Mouse (Mus musculus) forebrain, embryonic 14.5 days (tissue): ENCODE measurements at regions not wholly inside any gene's neighbourhood (a gene's known extent, or its start where the extent isn't known, plus 50 kb on each side); places are given as distances from the start of the nearest gene placed in this dataset.

ENCODE experiments used
- ATAC-seq: fragments of 200-750 bp; cut with Nextera tagmentation; 2 replicates; pipeline ENCODE4 v1.8.0; 2017; ENCODE audit warnings: mild to moderate bottlenecking, moderate library complexity
- DNase-seq: peaks from one replicate; pipeline ENCODE4 v3.0.0-alpha.2; 2015; ENCODE audit warnings: low spot score
- H3K27ac ChIP-seq: fragments of 300-500 bp; sonication (generic); 2 replicates; pipeline ENCODE4 v1.5.1; 2014; ENCODE audit warnings: low read depth, mild to moderate bottlenecking, control low read depth, low read length, moderate library complexity
- H3K27me3 ChIP-seq: fragments of 300-500 bp; sonication (generic); replicated peaks from 2 replicates; pipeline ENCODE4 v1.6.1; 2014; ENCODE audit warnings: low read length, control low read depth, mixed read lengths; ENCODE audit not compliant: control insufficient read depth, insufficient read depth
- H3K36me3 ChIP-seq: fragments of 300-500 bp; sonication (generic); 2 replicates; pipeline ENCODE4 v1.6.1; 2014; ENCODE audit warnings: low read length, control low read depth; ENCODE audit not compliant: control insufficient read depth, insufficient read depth
- H3K4me1 ChIP-seq: fragments of 300-500 bp; sonication (generic); 2 replicates; pipeline ENCODE4 v1.6.1; 2014; ENCODE audit warnings: antibody characterized with exemption, low read length, control low read depth; ENCODE audit not compliant: control insufficient read depth, insufficient read depth
- H3K4me2 ChIP-seq: fragments of 300-500 bp; sonication (generic); 2 replicates; pipeline ENCODE4 v1.6.1; 2014; ENCODE audit warnings: mild to moderate bottlenecking, control low read depth, low read length
- H3K4me3 ChIP-seq: fragments of 300-500 bp; sonication (generic); 2 replicates; pipeline ENCODE4 v1.5.1; 2014; ENCODE audit warnings: low read depth, low read length, control low read depth
- H3K9ac ChIP-seq: fragments of 300-500 bp; sonication (generic); 2 replicates; pipeline ENCODE4 v1.6.1; 2014; ENCODE audit warnings: mild to moderate bottlenecking, low read length, control low read depth, moderate library complexity
- H3K9me3 ChIP-seq: fragments of 300-500 bp; sonication (generic); replicated peaks from 2 replicates; pipeline ENCODE4 v1.6.1; 2016; ENCODE audit warnings: low read length, control low read depth, mixed read lengths; ENCODE audit not compliant: control insufficient read depth
- WGBS: fragments of 180-500 bp; shearing (Covaris S2); extraction: QIAGEN DNeasy Blood & Tissue Kit; methylation state at CpG from one replicate; pipeline ENCODE4 v1.1.7; 2014; 5-methylcytosine and 5-hydroxymethylcytosine counted together

GRCm38 (mm10) chr2:133436913-133437843 lies 114.8 kb upstream of the Bmp2 start:
- Histone ChIP-seq H3K4me2 (peak overlapping the region; percentile 18), H3K9ac (no peak overlapping the region), H3K4me3 (no peak overlapping the region; the same call in 1 of the 2 replicates), H3K9me3 (no peaks in the 10 kb centered on the region), H3K4me1 (no peaks in the 10 kb centered on the region), H3K36me3 (no peaks in the 10 kb centered on the region), H3K27ac (no peak overlapping the region), H3K27me3 (no peaks in the 10 kb centered on the region)
- peak; percentile 48; the same call in 1 of the 2 replicates for ATAC-seq
- 58% methylated on average over 22 of the region's 22 CpGs for WGBS
- DNase-seq: peak; percentile 34

GRCm38 (mm10) chr2:133438018-133438417 lies 113.9 kb upstream of the Bmp2 start:
- Histone ChIP-seq H3K4me2 (no peak overlapping the region; the same call in 1 of the 2 replicates), H3K9me3 (no peaks in the 10 kb centered on the region), H3K4me1 (no peaks in the 10 kb centered on the region), H3K27me3 (no peaks in the 10 kb centered on the region), H3K4me3 (no peak overlapping the region), H3K27ac (no peak overlapping the region), H3K9ac (no peak overlapping the region), H3K36me3 (no peaks in the 10 kb centered on the region)
- no peak for DNase-seq
- ATAC-seq: no peak
- WGBS: 48% methylated on average over 4 of the region's 4 CpGs

GRCm38 (mm10) chr2:133443024-133443423 lies 108.9 kb upstream of the Bmp2 start:
- H3K9me3 ChIP-seq: no peaks in the 10 kb centered on the region
- no peak overlapping the region for H3K9ac ChIP-seq
- H3K27me3 ChIP-seq: no peaks in the 10 kb centered on the region
- no peaks in the 10 kb centered on the region for H3K4me1 ChIP-seq
- no peak overlapping the region for H3K4me2 ChIP-seq
- H3K27ac ChIP-seq: no peak overlapping the region
- H3K4me3 ChIP-seq: no peak overlapping the region
- ATAC-seq (no peak), DNase-seq (no peak)
- 92% methylated on average over 4 of the region's 4 CpGs for WGBS
- H3K36me3 ChIP-seq: no peaks in the 10 kb centered on the region

DNA sequence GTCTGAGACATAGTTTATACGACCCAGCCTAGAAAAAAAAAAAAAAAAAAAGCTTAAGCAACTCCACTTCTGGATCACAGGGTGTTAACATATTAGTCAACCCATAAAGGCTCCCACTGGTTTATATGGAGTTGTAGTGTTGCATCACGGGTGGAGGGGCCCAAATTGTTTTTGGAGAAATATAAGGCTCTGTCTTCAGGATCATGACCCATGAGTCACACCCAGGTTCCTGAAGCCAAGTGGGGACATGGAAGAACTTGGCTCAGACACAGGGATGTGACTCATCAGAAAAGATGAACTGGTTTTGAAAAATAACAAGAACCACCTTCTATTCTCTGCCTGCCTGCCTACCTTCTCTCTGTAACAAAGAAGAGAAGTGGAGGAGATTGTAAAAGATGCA lies 108.5 kb upstream of the Bmp2 start:
- no peaks in the 10 kb centered on the region for H3K4me1 ChIP-seq
- H3K9ac ChIP-seq: no peak overlapping the region
- WGBS: 87% methylated on average over 2 of the region's 2 CpGs
- no peak overlapping the region for H3K4me3 ChIP-seq
- H3K9me3 ChIP-seq: no peaks in the 10 kb centered on the region
- H3K27ac ChIP-seq: no peak overlapping the region
- H3K27me3 ChIP-seq: no peaks in the 10 kb centered on the region
- no peak overlapping the region for H3K4me2 ChIP-seq
- ATAC-seq (no peak), DNase-seq (no peak)
- no peaks in the 10 kb centered on the region for H3K36me3 ChIP-seq

GRCm38 (mm10) chr2:133452947-133453346 lies 99.0 kb upstream of the Bmp2 start:
- H3K9me3 ChIP-seq: no peaks in the 10 kb centered on the region

GRCm38 (mm10) chr2:133455484-133456170 lies 96.3 kb upstream of the Bmp2 start:
- no peaks in the 10 kb centered on the region for H3K4me1 ChIP-seq
- no peak overlapping the region for H3K4me3 ChIP-seq
- no peaks in the 10 kb centered on the region for H3K9me3 ChIP-seq
- H3K4me2 ChIP-seq: no peak overlapping the region
- no peaks in the 10 kb centered on the region for H3K36me3 ChIP-seq
- no peak for ATAC-seq
- H3K9ac ChIP-seq: no peak overlapping the region
- 76% methylated on average over 7 of the region's 7 CpGs for WGBS
- no peaks in the 10 kb centered on the region for H3K27me3 ChIP-seq
- no peak for DNase-seq
- no peak overlapping the region for H3K27ac ChIP-seq

More at GRCm38 (mm10) chr2:133452947-133453346, 99.0 kb upstream of the Bmp2 start:
- Histone ChIP-seq H3K36me3 (no peaks in the 10 kb centered on the region), H3K27me3 (no peaks in the 10 kb centered on the region), H3K4me2 (no peak overlapping the region), H3K27ac (no peak overlapping the region), H3K4me1 (no peaks in the 10 kb centered on the region), H3K9ac (no peak overlapping the region), H3K4me3 (no peak overlapping the region)
- no peak for DNase-seq
- 91% methylated on average over 6 of the region's 6 CpGs for WGBS
- ATAC-seq: no peak

GRCm38 (mm10) chr2:133456785-133457184 lies 95.2 kb upstream of the Bmp2 start:
- DNase-seq (no peak), ATAC-seq (no peak)
- no peak overlapping the region for H3K9ac ChIP-seq
- 84% methylated on average over 2 of the region's 2 CpGs for WGBS
- no peaks in the 10 kb centered on the region for H3K4me1 ChIP-seq
- H3K36me3 ChIP-seq: no peaks in the 10 kb centered on the region
- H3K4me2 ChIP-seq: no peak overlapping the region
- H3K27ac ChIP-seq: no peak overlapping the region
- no peak overlapping the region for H3K4me3 ChIP-seq
- no peaks in the 10 kb centered on the region for H3K9me3 ChIP-seq
- H3K27me3 ChIP-seq: no peaks in the 10 kb centered on the region

DNA sequence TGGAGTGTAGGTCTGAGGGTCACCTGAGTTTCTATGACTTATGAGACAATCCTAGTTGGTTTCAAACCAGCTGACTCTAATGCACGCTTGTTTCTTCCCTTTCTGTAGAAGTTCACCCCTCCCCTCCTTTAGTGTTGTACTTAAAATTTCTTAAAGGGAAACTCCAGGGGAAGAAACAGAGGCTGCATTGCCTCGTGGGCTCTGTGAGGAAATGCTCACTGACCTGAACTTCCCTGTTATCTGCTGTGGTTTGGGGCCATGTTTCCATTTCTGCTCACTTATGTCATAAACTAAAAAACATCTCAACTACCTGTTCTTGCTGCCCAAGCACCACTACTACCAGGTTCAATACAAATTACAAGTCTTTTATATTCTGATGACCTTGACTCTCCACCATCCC lies 93.2 kb upstream of the Bmp2 start:
- no peak overlapping the region for H3K4me3 ChIP-seq
- no peak for DNase-seq
- H3K4me1 ChIP-seq: no peaks in the 10 kb centered on the region
- ATAC-seq: no peak
- H3K9ac ChIP-seq: no peak overlapping the region
- no peaks in the 10 kb centered on the region for H3K9me3 ChIP-seq
- no peaks in the 10 kb centered on the region for H3K27me3 ChIP-seq
- no peaks in the 10 kb centered on the region for H3K36me3 ChIP-seq
- WGBS: 56% methylated on average over 2 of the region's 2 CpGs
- H3K4me2 ChIP-seq: no peak overlapping the region
- no peak overlapping the region for H3K27ac ChIP-seq

DNA sequence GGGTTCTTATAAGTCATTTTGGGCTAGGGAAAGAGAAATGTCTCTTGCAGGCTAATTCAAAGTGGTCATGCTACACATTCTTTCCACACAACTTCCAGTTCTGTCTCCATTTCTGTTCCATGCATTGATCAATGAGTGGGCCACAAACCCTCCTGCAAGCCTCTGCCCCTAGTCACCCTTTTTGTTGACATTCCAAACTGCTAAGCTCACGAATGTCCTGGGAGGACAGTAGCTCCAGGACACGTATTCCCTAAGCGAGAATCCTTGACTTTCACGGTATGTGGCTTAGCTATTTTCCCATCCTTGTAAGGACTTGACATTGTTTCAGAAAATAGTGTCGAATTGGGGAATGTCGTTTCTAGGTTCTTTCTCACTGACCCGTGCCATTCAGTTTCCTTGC lies 91.1 kb upstream of the Bmp2 start:
- no peak overlapping the region for H3K4me2 ChIP-seq
- H3K9me3 ChIP-seq: no peaks in the 10 kb centered on the region
- no peak for DNase-seq
- no peaks in the 10 kb centered on the region for H3K4me1 ChIP-seq
- H3K27me3 ChIP-seq: no peaks in the 10 kb centered on the region
- H3K9ac ChIP-seq: no peak overlapping the region
- no peak overlapping the region for H3K4me3 ChIP-seq
- ATAC-seq: no peak
- H3K36me3 ChIP-seq: no peaks in the 10 kb centered on the region
- WGBS: 84% methylated on average over 7 of the region's 7 CpGs
- H3K27ac ChIP-seq: no peak overlapping the region
